Mouse (Mus musculus): ENCODE measurements at regions not wholly inside any gene's neighbourhood (a gene's known extent, or its start where the extent isn't known, plus 50 kb on each side); places are given as distances from the start of the nearest gene placed in this dataset.

GRCm38 (mm10) chr3:115496110-115496509 is 218.8 kb downstream of the S1pr1 start:
- in situ Hi-C loops (cut with MboI; ENCODE audit: unreplicated experiment in 2 of 2) = no loop called here

GRCm38 (mm10) chr3:115495692-115496091 is 219.2 kb downstream of the S1pr1 start:
- in situ Hi-C loops (cut with MboI; ENCODE audit: unreplicated experiment in 2 of 2) = no loop called here

DNA sequence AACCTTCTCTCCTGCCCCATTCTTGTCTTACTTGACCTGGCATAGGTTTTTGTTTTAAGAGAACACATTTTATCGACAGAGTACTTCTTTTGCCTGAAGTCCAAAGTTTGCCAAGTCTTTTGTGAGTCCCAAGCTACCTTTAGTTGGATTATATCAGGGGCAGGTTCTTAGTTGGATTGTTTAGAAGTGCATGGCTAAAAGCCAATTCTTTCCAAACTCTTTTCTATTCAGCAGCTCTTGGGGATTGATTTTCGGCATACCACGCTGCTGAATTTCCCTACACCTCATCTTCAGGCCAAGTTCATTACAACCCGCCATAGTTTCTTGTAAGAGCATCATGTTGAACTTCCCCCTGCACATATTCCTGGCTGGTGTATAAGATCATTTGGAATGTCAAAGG is 245.9 kb downstream of the S1pr1 start:
- in situ Hi-C loops (cut with MboI; ENCODE audit: unreplicated experiment in 2 of 2) = no loop called here

DNA sequence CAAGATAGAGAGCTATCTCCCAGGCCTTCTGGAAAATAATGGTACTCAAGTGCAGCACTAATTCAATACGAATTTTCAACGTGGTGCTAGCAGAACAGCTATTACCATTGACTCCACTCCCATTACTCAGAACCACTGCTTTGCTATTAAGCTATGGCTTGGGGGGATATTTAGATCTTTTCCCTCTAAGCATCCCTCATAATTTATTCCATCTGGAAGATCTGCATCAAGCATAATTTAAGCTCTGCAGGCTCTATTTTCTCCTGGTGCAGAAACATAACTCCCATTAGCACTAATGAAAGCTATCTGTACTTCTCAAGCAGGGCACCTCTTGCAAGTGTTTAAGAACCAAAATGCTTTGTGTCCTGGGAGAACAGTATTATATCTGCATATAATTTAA is 247.0 kb downstream of the S1pr1 start:
- in situ Hi-C loops (cut with MboI; ENCODE audit: unreplicated experiment in 2 of 2) = no loop called here

- in situ Hi-C loops (cut with MboI; ENCODE audit: unreplicated experiment in 2 of 2) = no loop called here
These were observed 252.2 kb downstream of the S1pr1 start for GRCm38 (mm10) chr3:115462623-115463022.
